Mouse (Mus musculus) cerebellum, adult 2 months (tissue): ENCODE measurements at regions not wholly inside any gene's neighbourhood (a gene's known extent, or its start where the extent isn't known, plus 50 kb on each side); places are given as distances from the start of the nearest gene placed in this dataset.
"Not testable (repeated sequence)": the region's sequence is repeated elsewhere in the genome, so short reads cannot be mapped to it uniquely, and the experiment has no call there.

ENCODE experiments used
- DNase-seq, 2 experiments: peaks; one replicate each; pipeline ENCODE4 v3.0.0; 2021
- H3K27ac ChIP-seq: fragments of 200-500 bp; 2 replicates; pipeline ENCODE4 v1.5.1; 2012; ENCODE audit warnings: low read length, control low read depth, inconsistent platforms; ENCODE audit not compliant: insufficient read depth
- H3K27me3 ChIP-seq: fragments of 200-500 bp; 2 replicates; pipeline ENCODE4 v1.6.1; 2012; ENCODE audit warnings: inconsistent platforms, mild to moderate bottlenecking, low read length, moderate library complexity; ENCODE audit not compliant: control insufficient read depth, insufficient read depth
- H3K4me1 ChIP-seq: fragments of 200-500 bp; 2 replicates; pipeline ENCODE4 v1.6.1; 2011; ENCODE audit warnings: low read length; ENCODE audit not compliant: control insufficient read depth, insufficient read depth
- H3K4me3 ChIP-seq: fragments of 200-500 bp; replicated peaks from 2 replicates; pipeline ENCODE3; 2011; ENCODE audit warnings: mild to moderate bottlenecking, low read depth, low read length, control low read depth; ENCODE audit not compliant: insufficient read depth
- CTCF ChIP-seq: fragments of 200-500 bp; IDR thresholded peaks from 2 replicates; pipeline ENCODE4 v1.5.1; 2011; ENCODE audit warnings: low read depth, mild to moderate bottlenecking, control low read depth, low read length, moderate library complexity, borderline replicate concordance; ENCODE audit not compliant: insufficient read depth
- POLR2A ChIP-seq: fragments of 200-500 bp; IDR thresholded peaks from 2 replicates; pipeline ENCODE4 v1.6.1; 2011; ENCODE audit warnings: low read length, control low read depth, borderline replicate concordance; ENCODE audit not compliant: insufficient read depth
- WGBS: fragments of 180-500 bp; shearing (Covaris S2); methylation state at CpG from one replicate; pipeline ENCODE4 v1.1.7; 2018; 5-methylcytosine and 5-hydroxymethylcytosine counted together

- no peaks in the 10 kb centered on the region; the same call in 1 of the 2 replicates for H3K4me1 ChIP-seq
- 21% methylated on average over 2 of the region's 2 CpGs for WGBS
- no peak overlapping the region for H3K27ac ChIP-seq
- no peak overlapping the region for H3K4me3 ChIP-seq
- peak; percentile 37 to 52 for DNase-seq
- no peak for TF ChIP-seq CTCF
- TF ChIP-seq POLR2A = no peak
- H3K27me3 ChIP-seq = no peaks in the 10 kb centered on the region
Observed at GRCm38 (mm10) chr5:4391083-4391482, 198.9 kb downstream of the Mterf1b start.

- not testable (repeated sequence) for H3K4me3 ChIP-seq, H3K27ac ChIP-seq, DNase-seq, H3K27me3 ChIP-seq, H3K4me1 ChIP-seq
- WGBS = 78% methylated on average over 7 of the region's 7 CpGs
Observed at GRCm38 (mm10) chr5:4394353-4395052, 202.3 kb downstream of the Mterf1b start.

DNA sequence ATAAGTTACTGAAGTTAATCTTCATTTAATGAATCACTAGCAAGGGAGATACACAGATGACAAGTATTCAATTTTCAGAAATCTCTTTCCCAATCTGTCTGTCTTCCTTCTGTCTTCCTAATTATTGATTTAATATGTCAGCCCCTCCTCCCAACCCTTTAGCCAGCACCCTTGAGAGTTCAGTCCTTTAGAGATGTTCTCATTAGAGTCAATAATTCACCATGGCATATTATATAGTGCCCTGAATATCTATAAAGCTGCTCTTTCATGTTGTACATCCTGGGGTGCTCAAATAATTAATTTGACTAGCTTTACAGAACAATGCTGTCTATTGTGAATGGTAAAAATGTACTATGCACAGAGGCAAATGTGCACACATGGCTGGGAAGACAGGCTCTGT, 205.9 kb downstream of the Mterf1b start:
- H3K27ac ChIP-seq = no peak overlapping the region
- H3K27me3 ChIP-seq = no peaks in the 10 kb centered on the region
- no peak for DNase-seq
- H3K4me1 ChIP-seq = no peaks in the 10 kb centered on the region
- H3K4me3 ChIP-seq = no peak overlapping the region
- no peak for TF ChIP-seq CTCF

DNA sequence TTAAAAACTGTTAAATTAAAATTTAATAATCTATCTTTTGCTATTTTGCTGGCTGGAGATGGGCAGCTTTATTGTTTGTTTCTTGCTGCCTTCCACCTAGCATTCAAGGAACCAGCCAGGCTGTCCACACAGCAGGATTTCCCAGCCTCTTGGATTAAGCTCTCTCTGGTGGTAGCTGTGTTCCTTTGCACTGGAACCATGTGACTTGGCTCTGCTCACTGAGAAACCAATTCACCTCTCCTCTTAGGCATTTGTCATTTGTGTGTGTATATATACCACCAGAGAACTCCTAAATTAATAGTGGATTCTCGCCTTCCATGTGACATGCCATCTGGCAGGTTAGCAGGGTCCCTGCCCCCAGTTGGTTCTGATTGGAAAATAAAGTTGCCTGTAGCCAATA, 225.6 kb downstream of the Mterf1b start:
- H3K27ac ChIP-seq = no peak overlapping the region
- TF ChIP-seq CTCF (no peak), POLR2A (no peak)
- WGBS = 12% methylated on average over 1 of the region's 1 CpGs
- DNase-seq = peak; percentile 31 to 69
- no peak overlapping the region for H3K4me3 ChIP-seq
- no peaks in the 10 kb centered on the region for H3K4me1 ChIP-seq
- no peaks in the 10 kb centered on the region for H3K27me3 ChIP-seq
